Mouse (Mus musculus) mouse embryonic stem cell (cell line): Measurements from ENCODE around the gene Limk2.

Experiments used
- in situ Hi-C, 2 experiments: fragments of 300-500 bp; cut with MboI; formaldehyde crosslinking; loops; 1 replicate in 1 of 2; 3 replicates in 1 of 2; pipeline ENCODE4 v1.14.3; 2019 to 2020; ENCODE audit warnings: low sequenced_read_pairs in 2 of 2, low pct_unique_long_range_greater_than_20kb in 1 of 2, mixed read lengths in 1 of 2; ENCODE audit not compliant: unreplicated experiment in 1 of 2

The Limk2 gene

DNA sequence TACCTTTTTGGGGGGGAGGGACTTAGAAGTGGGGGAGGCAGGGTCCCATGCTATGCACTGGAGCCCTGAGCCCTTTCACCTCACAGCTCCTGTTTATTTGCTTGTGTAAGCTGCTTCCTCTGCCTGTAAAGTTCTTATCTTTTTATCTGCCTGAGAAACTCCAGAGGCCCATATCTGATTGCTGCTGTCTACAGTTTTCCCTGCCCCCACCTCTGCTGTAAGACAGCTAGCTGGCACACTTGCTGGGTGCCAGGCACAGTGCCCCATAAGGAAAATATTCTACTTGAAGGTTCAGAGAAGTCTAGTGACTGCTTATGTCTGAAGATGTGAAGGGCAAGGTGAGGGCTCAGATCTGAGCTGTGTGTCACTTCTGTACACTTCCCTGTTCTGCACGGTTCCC is 95.7 kb downstream of the Limk2 start:
- in situ Hi-C loops, result no loop called here

GRCm38 (mm10) chr11:3311586-3312347 is 97.2 kb downstream of the Limk2 start:
- in situ Hi-C loops, result no loop called here

DNA sequence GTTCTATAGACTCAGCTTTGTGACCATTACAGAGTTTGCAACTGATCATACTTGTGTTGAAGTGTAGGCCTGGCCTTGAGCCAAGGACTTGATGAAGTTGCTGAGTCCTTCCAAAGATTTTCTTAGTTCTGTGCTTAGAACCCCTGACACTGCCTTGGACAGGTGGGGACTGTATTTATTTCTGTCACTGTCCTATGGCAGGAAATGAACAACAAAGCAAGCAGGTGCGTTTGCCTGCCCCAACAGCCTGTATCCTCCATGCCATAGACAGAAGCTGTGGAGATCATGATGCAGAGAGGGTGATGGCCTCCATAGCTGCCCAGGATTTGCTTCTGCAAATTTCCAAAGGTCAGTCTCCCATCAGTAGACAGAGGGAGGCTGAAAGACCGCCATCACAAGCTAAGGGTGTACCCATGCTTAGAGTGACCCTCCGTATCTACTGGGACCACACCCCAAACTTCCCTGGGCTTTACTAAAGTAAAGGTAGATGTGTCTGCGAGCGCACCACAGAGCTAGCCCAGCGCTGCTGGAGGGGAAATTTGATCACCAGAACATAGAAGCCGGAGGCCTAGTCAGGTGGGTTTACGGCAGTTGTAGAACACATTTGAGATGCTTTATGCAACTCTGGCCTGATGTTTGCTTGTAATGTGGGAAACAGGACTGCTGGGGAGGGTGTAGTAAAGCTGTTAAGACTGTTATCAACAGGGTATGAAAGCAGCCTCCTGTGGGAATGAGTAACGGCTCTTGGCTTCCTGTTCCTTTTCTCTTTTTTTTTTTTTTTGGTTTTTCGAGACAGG is 98.0 kb downstream of the Limk2 start:
- in situ Hi-C loops, result no loop called here

- in situ Hi-C loops, result no loop called here
Observed at GRCm38 (mm10) chr11:3309884-3310283, 99.1 kb downstream of the Limk2 start.

GRCm38 (mm10) chr11:3307875-3308274 is 101.1 kb downstream of the Limk2 start:
- in situ Hi-C loops, result no loop called here

- in situ Hi-C loops, result no loop called here
Observed at GRCm38 (mm10) chr11:3305821-3306220, 103.2 kb downstream of the Limk2 start.

- in situ Hi-C loops, result no loop called here
Observed at GRCm38 (mm10) chr11:3302792-3303191, 106.2 kb downstream of the Limk2 start.

DNA sequence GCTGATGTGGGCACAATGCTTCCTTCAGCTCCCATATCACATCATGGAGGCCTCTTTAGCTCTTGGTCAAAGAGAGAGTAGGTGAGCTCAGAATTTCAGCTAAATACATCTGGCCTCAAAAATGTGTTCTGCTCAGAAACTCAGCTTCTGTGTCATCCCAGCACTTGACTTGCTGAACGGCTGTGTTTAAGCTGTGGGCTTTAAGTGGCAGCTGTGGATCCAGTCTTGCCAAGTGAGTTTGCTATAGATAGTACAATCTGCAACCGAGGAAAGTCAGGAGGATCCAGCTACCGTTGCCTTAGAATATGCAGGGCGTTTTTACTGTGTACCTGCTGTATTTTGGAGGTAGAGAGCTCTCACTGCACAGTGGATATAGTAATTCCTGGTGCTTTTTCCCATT is 106.6 kb downstream of the Limk2 start:
- in situ Hi-C loops, result no loop called here

- in situ Hi-C loops, result no loop called here
Observed at GRCm38 (mm10) chr11:3301075-3301474, 107.9 kb downstream of the Limk2 start.

GRCm38 (mm10) chr11:3298813-3299185 is 110.2 kb downstream of the Limk2 start:
- in situ Hi-C loops, result no loop called here

GRCm38 (mm10) chr11:3297871-3298812 is 110.8 kb downstream of the Limk2 start:
- in situ Hi-C loops, result no loop called here

GRCm38 (mm10) chr11:3296056-3296455 is 112.9 kb downstream of the Limk2 start:
- in situ Hi-C loops, result no loop called here

DNA sequence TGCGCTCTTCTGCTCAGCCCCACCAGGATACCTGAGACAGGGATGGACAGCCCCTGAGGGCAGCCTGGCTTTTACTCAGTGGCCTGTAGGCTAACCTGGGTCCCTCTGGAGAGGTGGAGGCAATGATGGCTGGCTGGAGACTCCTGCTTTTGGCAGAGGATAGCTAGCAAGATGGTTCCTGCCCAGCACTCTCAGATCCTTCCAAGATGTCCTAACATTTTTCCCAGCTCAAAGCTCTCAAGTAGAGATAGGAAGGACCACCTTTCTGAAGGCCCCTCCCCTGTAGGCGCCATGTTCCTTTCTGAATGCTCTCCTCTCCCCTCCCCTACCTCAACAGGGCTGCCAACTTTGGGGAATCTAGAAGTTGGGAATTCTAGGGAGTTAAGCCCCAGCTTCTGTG is 114.3 kb downstream of the Limk2 start:
- in situ Hi-C loops, result no loop called here
